Mouse (Mus musculus) induced T-regulatory cell, adult 2 months (primary cell): ENCODE measurements around the gene Vasn.

Source experiments
- DNase-seq: peaks from one replicate; pipeline ENCODE4 v3.0.0-alpha.2; 2012; ENCODE audit warnings: low read depth

Vasn gene

DNA sequence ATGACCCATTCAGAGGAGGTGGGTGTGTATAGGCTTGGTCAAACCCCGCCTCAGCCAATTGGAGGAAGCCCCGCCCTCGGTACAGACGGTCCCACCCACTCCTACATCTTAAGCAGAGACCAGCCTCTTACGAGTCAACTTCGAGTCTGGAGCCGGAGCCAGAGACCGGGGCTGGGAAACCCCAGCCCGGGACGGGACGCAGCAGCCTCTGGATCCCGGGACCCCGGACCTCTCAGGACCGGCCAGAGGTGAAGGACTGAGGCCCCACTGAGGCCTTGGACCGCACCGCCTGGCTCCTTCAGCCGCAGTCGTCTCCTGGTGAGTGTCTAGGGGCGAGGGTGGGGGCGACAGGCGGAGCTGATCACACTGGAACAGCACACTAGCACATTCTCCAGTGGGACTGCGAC, at the start of gene Vasn, which contains the start of gene Dnaja3:
Gene Vasn, plus strand, starts transcription at position 111 of the 407 bp plus-strand sequence.
Gene Dnaja3, plus strand, starts transcription at position 159 of the 407 bp plus-strand sequence.
- peak; percentile 21 for DNase-seq

DNA sequence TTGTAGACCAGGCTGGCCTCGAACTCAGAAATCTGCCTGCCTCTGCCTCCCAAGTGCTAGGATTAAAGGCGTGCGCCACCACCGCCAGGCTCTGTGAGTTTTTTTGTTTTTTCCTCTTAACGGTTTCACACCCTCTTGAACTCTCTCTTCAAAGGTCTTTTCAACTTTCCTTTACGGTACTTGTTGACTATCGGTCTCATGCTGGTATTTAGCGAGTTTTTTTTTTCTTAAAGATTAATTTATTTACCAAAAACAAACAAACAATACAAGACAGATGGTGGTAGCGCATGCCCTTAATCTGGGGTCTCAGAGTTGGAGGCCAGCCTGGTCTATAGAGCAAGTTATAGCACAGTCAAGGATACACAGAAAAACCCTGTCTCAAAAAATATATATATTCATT, 49.5 kb upstream of the Vasn start:
- DNase-seq = peak; percentile 58

DNA sequence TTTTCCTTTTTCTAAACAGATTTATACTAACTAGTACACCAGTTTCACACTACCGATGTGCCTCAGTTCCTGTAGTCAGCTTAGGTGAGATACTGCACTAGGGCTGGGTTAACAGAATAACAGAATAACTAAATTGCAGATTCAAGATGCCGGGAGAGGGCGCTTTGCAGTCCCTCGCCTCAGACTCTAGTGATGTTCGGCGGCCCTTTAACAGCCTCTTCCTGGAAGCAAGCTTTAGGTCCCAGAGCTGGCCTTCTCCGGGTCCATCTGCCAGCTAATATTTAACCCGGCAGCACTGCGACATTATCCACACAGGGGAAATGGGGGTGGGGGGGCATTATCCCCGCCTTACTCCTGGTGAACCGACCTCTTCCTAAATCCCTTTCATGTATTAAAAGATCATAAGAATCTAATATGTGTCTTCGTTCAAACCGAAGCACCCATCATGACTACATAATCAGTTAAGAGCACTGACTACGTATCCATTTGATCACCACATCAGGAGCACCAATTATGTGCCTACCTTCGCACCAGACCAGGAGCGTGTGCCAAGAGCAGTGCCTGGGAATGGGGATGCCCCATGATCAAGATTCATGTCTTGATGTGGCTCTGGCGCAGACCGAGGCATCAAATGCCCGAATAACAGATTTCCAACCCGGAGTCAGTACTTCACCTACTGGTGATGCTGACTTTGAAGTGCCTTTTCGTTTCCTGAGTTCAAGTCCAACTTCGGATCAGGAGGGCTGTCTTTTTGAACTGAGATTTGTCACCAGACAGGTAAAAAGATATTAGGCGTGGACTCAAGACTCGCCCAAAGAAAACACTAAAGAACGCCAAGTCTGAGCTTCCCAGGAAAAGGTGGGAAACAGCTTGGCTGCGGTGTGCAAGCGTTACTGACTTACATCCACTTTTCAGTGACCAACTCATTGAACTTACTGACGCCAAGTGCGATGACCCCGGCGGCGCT, 46.5 kb upstream of the Vasn start:
- peak; percentile 67 for DNase-seq

DNA sequence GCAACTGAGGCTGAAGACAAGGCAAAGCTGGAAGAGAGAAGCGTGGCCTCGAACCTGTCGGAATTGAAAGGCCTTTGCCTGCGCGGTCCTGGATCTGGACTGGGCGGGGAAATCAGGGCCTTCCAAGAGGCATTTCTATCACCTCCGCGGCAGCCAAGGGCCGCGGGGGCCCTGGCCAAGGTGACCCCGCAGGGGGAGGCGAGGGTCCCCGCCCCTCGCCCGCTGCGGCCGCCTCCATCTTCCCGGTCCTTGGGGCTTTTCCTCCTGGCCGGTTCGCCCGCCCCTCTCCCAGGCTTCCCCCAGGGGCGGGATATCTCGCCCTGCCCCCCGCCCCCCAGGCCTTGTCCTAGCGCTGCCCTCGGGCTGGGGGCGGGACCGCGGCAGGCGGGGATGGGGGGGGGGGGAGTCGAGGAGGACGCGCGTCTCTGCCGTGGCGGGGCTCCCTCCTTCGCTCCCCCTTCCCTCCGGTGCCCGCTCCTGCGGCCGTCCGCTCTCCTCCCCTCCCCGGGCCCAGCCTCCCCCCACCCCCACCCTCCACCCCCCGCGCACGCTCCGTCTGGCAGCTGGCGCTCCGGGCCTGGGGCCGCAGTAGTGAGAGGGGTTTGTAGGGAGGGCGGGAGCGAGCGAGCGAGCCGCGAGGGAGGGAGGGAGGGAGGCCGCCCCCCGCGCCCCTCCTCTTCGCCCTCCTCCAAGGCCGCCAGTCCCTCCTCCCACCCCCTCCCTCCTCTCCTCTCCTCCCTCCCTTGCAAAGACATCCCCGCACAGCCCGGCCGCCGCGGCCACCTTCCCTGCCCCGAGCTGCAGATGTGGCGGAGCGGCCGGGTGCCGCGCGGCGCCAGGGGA, 45.5 kb upstream of the Vasn start, which contains the start of gene Glis2:
Gene Glis2, plus strand, starts transcription at position 743 of the 843 bp plus-strand sequence.
- DNase-seq = peak; percentile 63

DNA sequence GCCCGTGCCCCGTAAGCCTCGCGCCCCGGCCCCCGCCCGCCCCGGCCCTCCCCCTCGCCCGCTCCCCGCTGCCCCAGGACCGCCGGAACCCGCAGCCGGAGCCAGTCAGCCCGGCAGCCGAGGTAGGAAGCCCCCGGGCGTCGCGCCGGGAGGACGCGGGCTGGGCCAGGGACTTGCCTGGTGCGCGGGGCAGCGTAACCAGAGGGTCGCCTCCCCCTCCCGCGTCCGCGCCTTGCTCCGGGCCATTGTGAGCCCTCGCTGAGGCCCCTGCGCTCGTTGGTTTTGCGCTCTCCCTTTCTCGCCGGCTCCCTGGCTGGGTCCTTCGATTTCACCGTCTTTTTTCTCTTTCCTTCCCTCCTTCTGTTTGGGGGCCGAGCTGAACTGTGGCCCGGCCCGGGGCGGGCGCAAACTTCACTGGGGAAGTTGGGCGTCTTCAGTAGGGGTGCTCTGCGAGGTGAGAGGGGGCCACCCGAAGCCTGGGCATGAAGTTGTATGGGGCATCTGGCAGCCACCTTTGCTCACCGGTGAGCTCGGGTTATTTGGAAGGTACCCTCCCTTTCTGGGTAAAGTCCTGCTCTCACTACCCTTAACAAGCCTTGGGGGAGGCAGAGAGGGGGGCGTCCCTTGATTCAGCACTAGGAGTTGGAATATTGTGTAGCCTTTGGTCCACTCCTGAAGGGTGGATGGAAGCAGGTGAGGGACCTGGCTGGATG, 44.8 kb upstream of the Vasn start:
- DNase-seq = peak; percentile 61

DNA sequence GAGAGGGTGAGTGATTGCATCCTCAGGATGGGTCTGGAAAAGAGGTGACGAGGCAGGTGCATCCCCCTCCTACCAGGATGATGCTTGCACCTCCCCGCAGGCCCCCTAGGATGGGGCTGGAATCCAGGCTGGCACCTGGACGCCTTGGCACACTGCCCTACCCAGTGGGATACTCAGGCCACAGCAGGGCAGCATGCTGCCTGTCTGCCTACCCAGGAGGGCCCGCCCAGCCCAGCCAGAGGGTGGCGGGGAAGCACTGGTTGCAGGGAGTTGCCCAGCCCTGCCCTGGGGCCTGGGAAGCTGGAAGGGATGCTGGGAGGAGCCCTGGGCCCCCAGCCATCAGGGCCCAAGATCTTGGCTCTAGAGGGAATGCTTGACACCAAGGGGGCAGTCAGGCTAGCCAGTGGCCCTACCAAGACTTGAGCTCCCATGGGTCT, 44.2 kb upstream of the Vasn start:
- DNase-seq = no peak

DNA sequence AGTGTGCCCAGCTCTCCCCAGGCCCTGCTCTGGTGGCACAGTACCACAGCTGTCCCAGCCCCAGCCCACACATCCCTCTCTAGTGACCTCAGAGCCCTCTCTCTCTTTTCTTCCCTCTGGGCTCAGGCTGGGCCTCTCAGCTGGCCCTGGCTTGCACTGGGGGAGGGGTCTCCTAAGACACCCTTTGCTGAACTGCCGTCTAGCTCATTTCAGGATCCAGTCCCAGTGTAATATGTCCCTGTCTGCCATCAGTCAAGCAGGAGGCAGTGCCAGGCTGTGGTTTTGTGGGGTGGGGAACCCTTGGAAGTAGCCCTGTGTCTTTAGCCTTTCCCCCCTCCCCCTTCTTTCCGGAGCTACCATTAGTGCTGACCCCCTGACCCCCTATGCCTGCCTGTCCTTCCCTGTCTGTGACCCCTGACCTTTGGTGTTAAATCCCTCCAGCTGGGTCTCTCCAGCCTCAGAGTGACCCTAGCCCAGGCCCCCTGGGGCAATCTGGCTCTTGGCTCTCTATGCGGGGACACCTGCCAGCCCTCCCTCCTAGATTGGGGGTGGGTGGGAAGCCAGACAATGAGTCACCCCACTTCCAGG, 43.5 kb upstream of the Vasn start:
- DNase-seq = no peak

DNA sequence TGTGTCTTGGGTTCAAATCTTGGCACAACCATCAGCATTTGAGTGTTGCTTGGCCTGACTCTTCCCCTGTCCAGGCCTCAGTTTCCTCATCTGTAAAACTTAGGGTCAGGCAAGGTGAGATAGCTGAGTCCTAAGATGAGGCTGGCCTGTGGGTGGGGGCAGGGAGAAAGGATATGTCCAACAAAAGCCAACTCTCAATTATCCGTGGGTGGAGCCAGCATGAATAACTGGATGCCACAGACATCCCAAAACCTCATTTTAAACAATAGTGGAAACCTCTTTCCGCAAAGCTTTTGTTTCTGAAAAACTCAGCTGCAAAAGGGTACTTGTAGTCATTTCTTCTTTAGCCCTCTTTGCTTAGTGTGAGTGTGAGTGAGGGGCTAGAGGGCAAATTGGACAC, 42.9 kb upstream of the Vasn start:
- no peak for DNase-seq

DNA sequence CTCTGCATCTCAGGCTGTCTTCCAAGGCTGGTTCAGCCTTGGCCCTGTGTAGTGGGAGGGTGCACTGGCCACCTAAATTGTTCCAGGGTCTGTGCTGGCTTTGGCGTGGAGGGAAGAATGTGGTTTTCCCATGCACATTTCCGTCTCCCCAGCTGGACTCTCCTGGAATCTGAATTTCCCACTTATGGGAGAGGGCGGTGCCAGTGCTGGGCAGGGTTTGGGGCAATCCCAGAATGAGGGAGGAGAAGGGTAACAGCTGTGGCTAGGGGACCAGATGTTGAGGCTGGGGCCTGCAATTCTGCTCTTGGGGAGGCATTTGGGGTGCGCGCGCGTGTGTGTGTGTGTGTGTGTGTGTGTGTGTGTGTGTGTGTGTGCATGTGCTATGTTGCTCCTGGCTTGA, 42.4 kb upstream of the Vasn start:
- DNase-seq = no peak

DNA sequence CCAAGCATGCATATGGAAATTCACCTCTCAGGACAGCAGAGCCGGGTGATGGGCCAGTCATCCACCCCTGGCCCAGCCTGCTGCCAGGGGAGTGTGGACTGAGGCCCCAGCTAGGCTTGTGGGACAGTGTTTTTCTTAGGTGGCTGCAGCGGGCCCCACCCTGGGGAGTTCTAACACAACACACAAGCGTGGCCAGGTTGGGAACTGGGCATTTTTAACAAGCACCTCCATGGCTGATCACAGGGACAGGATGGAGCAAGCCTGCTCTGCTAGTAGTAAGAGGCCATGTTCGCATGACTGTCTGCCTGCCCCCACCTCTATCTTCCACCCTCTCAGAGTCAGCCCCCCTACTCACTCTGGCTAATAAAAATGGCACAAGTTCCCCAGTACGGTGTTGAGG, 41.7 kb upstream of the Vasn start:
- DNase-seq = no peak

DNA sequence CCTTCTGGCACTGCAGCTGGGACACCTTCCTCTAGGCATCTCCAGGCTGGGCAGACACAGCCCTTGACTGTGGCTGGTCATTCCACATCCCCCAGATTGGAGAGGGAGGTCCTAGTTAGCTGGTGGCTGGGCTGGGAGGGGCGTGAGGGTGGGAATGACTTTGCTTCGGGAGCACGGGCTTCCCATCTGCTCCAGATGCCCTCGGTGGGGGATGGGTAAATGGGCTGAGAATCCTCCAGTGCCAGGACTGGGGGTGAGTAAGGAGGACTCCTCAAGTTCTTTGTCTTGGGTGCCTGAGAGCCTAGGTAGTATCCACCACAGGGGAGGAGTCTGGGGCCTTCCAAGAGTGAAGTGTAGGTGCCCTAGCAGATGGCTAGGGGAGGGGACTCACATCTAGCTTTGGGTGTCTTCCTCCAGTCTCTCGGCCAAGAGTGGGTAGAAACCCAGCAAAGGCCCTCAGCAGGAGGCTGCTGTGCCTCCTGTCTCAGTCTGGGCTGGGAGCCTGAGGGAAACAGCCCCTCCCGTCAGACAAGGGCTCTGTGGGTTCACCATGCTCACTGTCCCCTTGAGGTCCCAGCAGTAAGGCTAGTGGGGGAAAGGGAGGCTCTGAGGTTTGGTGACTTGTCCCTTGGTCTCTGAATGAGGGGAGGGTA, 40.7 kb upstream of the Vasn start:
- no peak for DNase-seq

DNA sequence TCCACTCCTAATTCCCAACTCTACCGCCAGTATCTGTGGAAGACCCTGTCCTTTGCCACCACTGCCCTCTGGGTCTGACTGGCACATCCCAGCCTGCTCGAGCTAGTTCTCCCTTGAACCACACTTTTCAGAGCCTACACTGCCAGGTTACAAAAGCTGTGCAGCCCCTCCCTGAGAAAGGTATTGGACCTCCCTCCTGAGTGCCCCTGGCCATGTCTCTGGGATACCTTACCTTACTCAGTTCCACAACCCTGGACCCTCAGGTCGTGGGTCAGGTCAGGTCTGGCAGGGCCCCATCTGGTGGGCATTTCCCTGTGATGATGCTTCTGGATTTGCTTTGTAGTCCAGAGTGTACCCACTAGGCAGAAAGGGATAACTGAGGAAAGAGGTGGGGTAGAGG, 40.1 kb upstream of the Vasn start:
- no peak for DNase-seq

DNA sequence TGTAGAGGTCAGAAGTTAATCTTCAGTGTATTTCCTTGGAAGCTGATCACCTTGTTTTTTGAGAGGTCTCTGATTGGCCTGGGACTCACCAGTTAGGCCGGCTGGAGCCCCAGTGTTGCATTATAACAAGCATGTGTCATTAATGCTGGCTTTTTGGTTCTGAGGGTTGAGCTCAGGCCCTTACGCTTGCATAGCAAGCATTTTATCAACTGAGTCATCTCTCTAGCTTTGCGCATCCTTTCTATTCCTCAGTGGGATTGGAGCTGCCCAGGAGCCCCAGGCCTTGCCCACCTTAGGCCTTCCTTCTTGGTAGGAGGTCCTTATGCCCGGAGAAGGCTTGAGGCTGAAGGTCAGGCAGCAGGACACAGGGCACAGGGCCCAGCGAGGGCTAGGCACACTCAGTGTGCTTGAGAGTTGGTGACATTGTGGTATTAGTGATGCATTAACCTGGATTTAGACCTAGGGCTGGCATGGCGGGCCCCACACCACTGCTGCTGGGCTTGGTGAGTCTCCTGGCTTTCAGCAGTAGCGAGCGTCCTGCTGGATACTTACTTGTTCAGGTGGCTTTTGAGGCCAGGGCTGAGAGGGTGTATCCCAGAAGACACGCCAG, 38.9 kb upstream of the Vasn start:
- no peak for DNase-seq

DNA sequence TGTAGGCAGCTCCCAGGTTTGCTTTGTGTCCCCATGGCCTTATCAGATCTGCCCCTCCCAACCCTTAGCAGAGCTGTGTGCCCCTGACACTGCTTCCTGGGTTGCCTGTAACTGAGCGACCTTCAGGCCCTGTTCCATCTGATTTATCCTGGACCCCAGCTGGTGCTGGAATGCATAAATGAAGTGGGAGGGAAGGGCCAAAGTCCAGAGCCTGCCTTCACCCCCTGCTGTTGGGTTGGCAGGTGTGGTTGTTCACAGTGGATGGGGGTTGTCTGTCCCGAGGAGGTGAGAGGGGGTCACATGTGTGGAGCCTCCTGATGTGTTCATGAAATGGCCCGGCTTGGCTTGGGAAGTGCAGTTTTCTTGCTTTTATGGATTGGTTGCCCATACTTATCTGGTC, 37.6 kb upstream of the Vasn start:
- DNase-seq = no peak

DNA sequence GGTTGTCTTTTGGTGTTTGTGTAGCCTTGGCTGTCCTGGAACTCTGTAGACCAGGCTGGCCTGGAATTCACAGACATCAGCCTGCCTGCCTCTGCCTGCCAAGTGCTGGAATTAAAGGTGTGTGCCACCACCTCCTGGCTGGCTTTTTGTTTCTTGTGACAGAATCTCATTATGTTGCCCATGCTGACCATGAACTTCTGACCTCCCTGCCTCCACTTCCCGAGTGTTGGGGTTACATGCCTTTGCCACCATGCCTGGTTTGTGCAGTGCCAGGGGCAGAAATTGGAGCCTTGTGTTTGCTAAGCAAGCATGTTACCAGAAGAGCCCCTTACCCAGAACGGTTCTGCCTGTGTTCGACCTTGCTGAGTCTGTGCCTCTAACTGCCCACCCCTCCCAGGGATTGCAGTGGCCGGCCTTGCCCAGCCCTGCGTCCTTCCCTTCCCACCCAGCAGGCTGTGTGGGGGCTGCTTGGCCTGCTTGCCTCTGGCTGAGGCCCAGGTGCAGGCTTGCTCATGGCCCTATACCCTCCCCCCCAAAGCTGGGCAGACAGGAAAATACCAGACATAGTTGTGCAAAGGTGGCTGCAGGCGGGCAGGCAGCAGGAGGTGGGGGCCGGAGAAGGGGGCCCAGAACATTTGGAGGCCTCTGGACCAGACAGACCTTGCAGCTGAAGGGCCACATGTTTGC, 36.8 kb upstream of the Vasn start:
- DNase-seq = no peak

DNA sequence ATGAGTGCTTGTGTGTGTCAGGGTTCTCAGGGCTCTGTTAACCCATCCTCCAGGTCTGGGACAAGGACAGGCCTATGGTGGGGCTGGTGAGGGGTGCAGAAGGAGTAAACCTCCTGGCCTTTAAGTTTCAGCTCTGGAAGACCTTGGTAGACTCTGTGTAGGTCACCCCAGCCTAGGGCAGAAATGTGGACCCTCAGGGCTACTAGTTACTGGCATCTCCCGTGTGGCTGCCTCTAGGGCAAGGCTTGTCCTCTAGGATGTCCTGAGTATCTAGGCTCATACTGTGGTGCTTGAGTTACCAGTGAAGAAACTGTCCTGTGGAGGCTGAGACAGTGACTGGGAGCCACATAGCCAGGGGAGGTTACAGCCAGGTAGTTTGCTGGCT, 36.3 kb upstream of the Vasn start:
- no peak for DNase-seq

DNA sequence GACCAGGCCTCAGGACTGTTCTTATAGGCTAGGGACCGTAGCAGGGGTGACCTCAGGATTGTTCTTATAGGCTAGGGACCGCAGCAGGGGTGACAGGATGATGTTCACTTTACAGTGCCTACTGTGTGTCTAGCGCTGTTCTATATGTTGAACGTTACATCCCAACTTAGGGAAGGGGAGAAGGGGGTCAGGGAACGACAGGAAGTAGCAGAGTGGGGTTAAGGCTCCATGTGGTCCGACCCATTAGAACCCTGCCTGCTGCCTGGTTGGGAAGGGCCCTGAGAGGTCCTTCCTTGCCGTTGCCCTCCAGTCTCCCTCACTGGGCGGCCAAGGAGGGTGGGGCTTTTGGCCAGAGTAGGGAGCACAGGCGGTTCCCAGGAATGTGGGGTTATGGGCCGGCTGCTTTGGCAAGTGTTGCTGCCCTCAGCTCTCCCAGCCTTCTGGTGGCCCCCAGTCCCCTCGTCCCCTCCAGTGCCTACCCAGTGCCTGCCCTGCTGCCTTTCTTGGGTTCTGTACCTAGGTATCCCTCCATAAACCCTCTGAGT, 35.4 kb upstream of the Vasn start:
- no peak for DNase-seq

DNA sequence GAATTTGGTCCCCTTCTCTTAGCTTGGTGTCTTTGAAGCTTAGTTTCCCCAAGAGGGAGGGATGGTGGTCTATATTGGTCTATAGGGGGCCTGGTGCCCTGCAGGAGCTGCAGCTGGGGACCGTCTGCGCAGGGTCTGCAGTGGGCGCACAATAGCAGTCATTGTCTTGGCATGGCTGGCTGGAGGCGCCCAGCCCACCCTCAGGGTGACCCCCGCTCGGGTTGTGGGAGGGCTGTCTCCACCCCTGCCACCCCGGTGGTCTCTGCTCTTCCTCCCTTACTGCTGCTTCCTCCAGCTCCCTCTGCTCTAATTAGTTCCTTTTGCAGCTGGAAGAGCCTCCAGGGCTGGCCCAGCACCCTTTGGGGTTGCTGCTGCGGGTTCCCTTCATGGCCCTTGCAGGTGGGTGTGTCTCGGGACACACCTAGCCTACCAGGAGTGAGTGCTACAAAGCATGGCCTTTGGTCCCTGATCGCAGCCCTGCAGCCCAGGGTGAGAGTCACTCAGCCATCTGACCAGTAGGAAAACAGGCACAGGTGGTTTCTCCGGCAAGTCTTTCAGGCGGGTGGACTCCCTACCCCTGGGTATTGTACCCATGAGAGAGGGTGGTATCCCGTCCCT, 34.1 kb upstream of the Vasn start:
- no peak for DNase-seq

DNA sequence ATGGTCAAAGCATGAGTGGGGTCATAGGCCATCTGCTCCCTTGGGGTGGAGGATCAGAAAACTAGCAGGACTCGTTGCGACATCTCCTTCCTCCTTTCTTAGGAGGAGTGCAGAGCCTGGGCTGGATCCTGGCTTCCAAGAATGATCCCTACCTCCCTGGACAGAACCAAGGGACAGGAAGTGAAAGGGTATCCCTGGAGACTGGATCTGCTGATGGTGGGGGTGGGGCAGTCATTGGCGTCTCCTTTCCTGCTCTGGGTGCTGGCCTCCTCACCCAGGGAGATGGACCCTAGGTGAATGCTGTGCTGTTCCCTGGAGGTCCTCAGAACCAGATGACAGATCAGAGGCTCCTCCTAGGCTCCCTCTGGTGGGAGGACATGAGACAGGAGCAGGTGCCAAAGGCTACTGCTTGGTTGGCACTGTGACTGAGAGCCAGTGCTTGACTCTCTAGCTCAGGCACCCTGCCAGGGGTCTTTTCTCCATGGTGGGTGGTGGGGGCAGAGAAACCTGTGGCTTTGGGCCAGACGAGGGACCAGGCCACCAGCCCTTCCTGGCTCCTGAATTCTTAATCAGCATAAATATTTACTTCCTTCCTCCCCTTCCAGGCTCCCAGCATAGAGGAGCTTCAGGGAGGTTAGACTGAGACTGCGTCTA, 33.2 kb upstream of the Vasn start:
- DNase-seq = peak; percentile 48
